8 mouse cellular contexts compared by ENCODE assay signal in genomic region chr2:128967661-128968441, GRCm38 (mm10). TPM values are rescaled to one million over a fixed set of nuclear protein-coding genes. Genes with fewer than 3 reads are reported as not detected.
DNase-seq lines count a peak whose midpoint lies in the region; ATAC-seq and TF ChIP-seq lines count a peak whose summit lies in the region.

Gm10762 (minus strand) TSS chr2:128967725.

- no peaks in the 10 kb centered on the region for H3K9me3 ChIP-seq in erythroblast, embryonic 14.5 days (ENCODE audit: control insufficient read depth, low read length)
- no peaks in the 10 kb centered on the region for H3K9me3 ChIP-seq in heart, embryonic 13.5 days
- H3K9me3 ChIP-seq in liver, embryonic 14.5 days (ENCODE audit: control insufficient read depth, low read length): no peaks in the 10 kb centered on the region
- H3K9me3 ChIP-seq in stomach, embryonic 15.5 days: no peaks in the 10 kb centered on the region

- H3K27ac ChIP-seq in heart, embryonic 13.5 days (replicated peaks): peak within 1 kb of the TSS; percentile 100
- H3K27ac ChIP-seq in liver, embryonic 14.5 days: peak within 1 kb of the TSS; percentile 93
- H3K27ac ChIP-seq in stomach, embryonic 15.5 days: peak within 1 kb of the TSS; percentile 100

- no peaks in the 10 kb centered on the region for H3K27me3 ChIP-seq in C2C12 (ENCODE audit: control insufficient read depth, insufficient read depth, insufficient read length)
- no peaks in the 10 kb centered on the region for H3K27me3 ChIP-seq in erythroblast, embryonic 14.5 days (ENCODE audit: control insufficient read depth)
- no peaks in the 10 kb centered on the region for H3K27me3 ChIP-seq in heart, embryonic 13.5 days (replicated peaks)
- no peaks in the 10 kb centered on the region for H3K27me3 ChIP-seq in liver, embryonic 14.5 days (ENCODE audit: control insufficient read depth, insufficient read depth, low read length)
- H3K27me3 ChIP-seq in stomach, embryonic 15.5 days (replicated peaks): no peaks in the 10 kb centered on the region

- peak within 1 kb of the TSS; percentile 97 for H3K4me3 ChIP-seq in C2C12 (ENCODE audit: insufficient read depth, poor library complexity, severe bottlenecking)
- peak within 1 kb of the TSS; percentile 97 for H3K4me3 ChIP-seq in erythroblast, embryonic 14.5 days (replicated peaks)
- peak within 1 kb of the TSS; percentile 90 for H3K4me3 ChIP-seq in heart, embryonic 13.5 days
- peak within 1 kb of the TSS; percentile 90 to 94 for H3K4me3 ChIP-seq in liver, embryonic 14.5 days (ENCODE audit: insufficient read depth in 1 of 2, low read depth in 2 of 2, low read length in 2 of 2)
- H3K4me3 ChIP-seq in stomach, embryonic 15.5 days (replicated peaks): peak within 1 kb of the TSS; percentile 89

- peak within 1 kb of the TSS; percentile 75 for H3K4me2 ChIP-seq in heart, embryonic 13.5 days
- H3K4me2 ChIP-seq in liver, embryonic 14.5 days (ENCODE audit: low read depth): peak within 1 kb of the TSS; percentile 84
- H3K4me2 ChIP-seq in stomach, embryonic 15.5 days: peak within 1 kb of the TSS; percentile 61

- no peaks in the 10 kb centered on the region for H3K36me3 ChIP-seq in C2C12 (ENCODE audit: control insufficient read depth, insufficient read depth)
- peaks cover 2% of the 10 kb centered on the region; the same call in 1 of the 2 replicates for H3K36me3 ChIP-seq in erythroblast, embryonic 14.5 days (ENCODE audit: control insufficient read depth)
- H3K36me3 ChIP-seq in heart, embryonic 13.5 days: no peaks in the 10 kb centered on the region
- H3K36me3 ChIP-seq in liver, embryonic 14.5 days (replicated peaks; ENCODE audit: control insufficient read depth, insufficient read depth, low read depth): no peaks in the 10 kb centered on the region
- no peaks in the 10 kb centered on the region for H3K36me3 ChIP-seq in stomach, embryonic 15.5 days

- no peaks in the 10 kb centered on the region for H3K79me2 ChIP-seq in C2C12 (ENCODE audit: control insufficient read depth, insufficient read depth)

- peak; percentile 73 for DNase-seq in brain, adult 2 months (ENCODE audit: low read depth, low spot score)
- DNase-seq in kidney, postnatal 10 days: peak; percentile 90
- DNase-seq in liver, embryonic 14.5 days (ENCODE audit: low read depth in 3 of 3, low spot score in 3 of 3): peak; percentile 49 to 61 (median 60)
- peak; percentile 89 for DNase-seq in neural tube, embryonic 10.5 days (ENCODE audit: extremely low spot score, low spot score)

- no peak for TF ChIP-seq CTCF in C2C12 (IDR thresholded peaks at IDR 0.05; ENCODE audit: control insufficient read depth, insufficient read depth, insufficient read length)
- TF ChIP-seq CTCF in liver, embryonic 14.5 days (IDR thresholded peaks at IDR 0.05; ENCODE audit: low read depth): no peak

- peaks cover 29% of the 10 kb centered on the region for H3K4me1 ChIP-seq in erythroblast, embryonic 14.5 days (ENCODE audit: control insufficient read depth)
- peaks cover 14% of the 10 kb centered on the region for H3K4me1 ChIP-seq in heart, embryonic 13.5 days
- peaks cover 8% of the 10 kb centered on the region in 2 experiments; a peak in 3 of 4 replicates for H3K4me1 ChIP-seq in liver, embryonic 14.5 days (replicated peaks; ENCODE audit: control insufficient read depth in 2 of 2, insufficient read depth in 2 of 2, low read length in 1 of 2)
- peaks cover 4% of the 10 kb centered on the region; the same call in 1 of the 2 replicates for H3K4me1 ChIP-seq in stomach, embryonic 15.5 days

- H3ac ChIP-seq in C2C12 (ENCODE audit: control insufficient read depth, insufficient read length, low read depth): peak within 1 kb of the TSS; percentile 84

- no peak for TF ChIP-seq EP300 in liver, embryonic 14.5 days (IDR thresholded peaks at IDR 0.05; ENCODE audit: low read depth)

- H3K79me3 ChIP-seq in C2C12 (ENCODE audit: low read depth): no peaks in the 10 kb centered on the region

- ATAC-seq in heart, embryonic 13.5 days (ENCODE audit: extremely low read depth, insufficient number of reproducible peaks, low FRiP score, low TSS enrichment): peak; percentile 75
- peak; percentile 81 for ATAC-seq in liver, embryonic 14.5 days (ENCODE audit: insufficient read depth)
- peak; percentile 86 for ATAC-seq in stomach, embryonic 15.5 days (ENCODE audit: insufficient read depth, low FRiP score, low read depth)

- peak within 1 kb of the TSS; percentile 99 for H3K9ac ChIP-seq in heart, embryonic 13.5 days
- peak within 1 kb of the TSS; percentile 100 for H3K9ac ChIP-seq in liver, embryonic 14.5 days (replicated peaks)
- H3K9ac ChIP-seq in stomach, embryonic 15.5 days: peak within 1 kb of the TSS; percentile 100

- WGBS in heart, embryonic 13.5 days: under 1% methylated on average over 75 of the region's 80 CpGs
- WGBS in liver, embryonic 14.5 days (ENCODE audit: insufficient replicate concordance): under 1% methylated on average over 76 of the region's 80 CpGs
- under 1% methylated on average over 64 of the region's 80 CpGs for WGBS in stomach, embryonic 15.5 days

TF ChIP-seq in C2C12, 6 proteins besides CTCF, POLR2A, EP300 and RAD21:
- TF ChIP-seq MYOD1 (IDR thresholded peaks at IDR 0.05; ENCODE audit: control insufficient read depth, insufficient read length, low read depth) (no peak), USF1 (IDR thresholded peaks at IDR 0.05; ENCODE audit: low read depth) (no peak), MAX (IDR thresholded peaks at IDR 0.05) (no peak), CEBPB (IDR thresholded peaks at IDR 0.05; ENCODE audit: low read depth) (no peak), FOSL1 (IDR thresholded peaks at IDR 0.05; ENCODE audit: insufficient read depth, low read length, poor library complexity, severe bottlenecking) (no peak), MYOG (IDR thresholded peaks at IDR 0.05; ENCODE audit: control insufficient read depth, extremely low read depth, insufficient read length) (no peak)

RNA-seq across cellular contexts. Expression of gene Gm10762, which starts in this region (rescaled TPM):
- 3.6 TPM for polyA plus RNA-seq in C2C12 (2012; fragmentation: generic; extraction: Trizol)
- 0.26 and 0.27 TPM in 2 replicates for polyA plus RNA-seq in erythroblast, embryonic 14.5 days (2012)
- 10.4 and 11.8 TPM in 2 replicates for polyA plus RNA-seq in heart, embryonic 13.5 days (2015; fragmentation: Nextera tagmentation; extraction: Ambion mirVana)
- 1.3 and 1.8 TPM in 2 replicates for polyA plus RNA-seq in liver, embryonic 14.5 days (2012; rRNA removed)
- polyA plus RNA-seq in liver, embryonic 14.5 days (2014; fragmentation: Nextera tagmentation; extraction: Ambion mirVana): 2.4 and 3.3 TPM in 2 replicates
- 15.2 and 15.4 TPM in 2 replicates for polyA plus RNA-seq in stomach, embryonic 15.5 days (2015; fragmentation: Nextera tagmentation; extraction: Ambion mirVana)

Comparison
In these comparisons a context has a peak if more than half of its experiments do, and no peak if none do; other contexts are left out.
1. Peak in every context shown above with its lines: DNase-seq, ATAC-seq, H3K4me3 ChIP-seq and H3K27ac ChIP-seq.